Mouse (Mus musculus): Measurements from ENCODE around the gene Gse1.

Gse1 gene

DNA sequence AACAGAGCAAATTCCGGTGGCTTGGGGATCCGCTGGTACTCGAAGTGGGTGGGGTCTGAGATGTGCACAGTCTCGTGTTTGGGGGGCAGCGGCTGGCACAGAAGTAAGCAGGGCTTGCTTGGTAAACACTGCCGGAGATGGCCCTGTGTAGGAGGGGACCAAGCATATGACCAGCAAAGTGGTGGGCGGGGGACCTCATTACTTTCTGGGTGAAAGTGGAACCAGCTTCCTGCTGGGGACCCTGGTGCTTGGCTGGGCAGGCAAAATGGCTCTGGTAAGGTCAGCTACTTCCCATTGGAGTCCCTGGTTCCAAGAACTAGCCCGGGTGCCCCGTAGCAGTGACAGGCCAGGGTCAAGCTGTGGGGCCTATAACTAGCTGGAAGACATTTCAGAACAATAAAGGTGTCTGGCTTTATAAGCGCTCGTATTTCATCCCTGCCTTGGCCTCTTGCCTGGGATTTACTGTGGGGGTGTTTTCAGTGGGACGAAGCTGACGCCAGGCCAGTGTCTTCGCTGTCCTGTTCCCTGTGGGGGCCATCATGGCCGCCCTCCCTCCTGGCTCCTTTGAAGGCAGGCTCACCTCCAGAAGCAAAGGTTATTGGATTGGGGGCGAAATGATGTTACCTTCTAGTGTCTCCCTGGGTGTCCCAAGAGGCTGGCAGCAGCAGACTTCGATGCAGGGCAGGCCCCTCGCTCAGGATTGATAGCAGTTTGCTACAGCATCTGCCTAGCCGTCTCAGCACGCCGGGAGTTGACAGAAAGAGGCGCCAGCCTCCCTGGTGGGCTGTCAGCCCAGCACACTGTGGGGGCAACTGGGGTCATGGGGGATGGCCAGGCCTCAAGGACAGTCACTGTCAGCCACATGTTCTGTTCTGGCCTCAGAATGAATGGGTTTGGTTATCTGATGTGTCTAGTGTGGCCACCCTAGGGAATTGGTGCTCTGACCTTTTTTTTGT lies 148.9 kb downstream of the Gse1 start:
- DNase-seq (ENCODE audit: low read depth): no peak

DNA sequence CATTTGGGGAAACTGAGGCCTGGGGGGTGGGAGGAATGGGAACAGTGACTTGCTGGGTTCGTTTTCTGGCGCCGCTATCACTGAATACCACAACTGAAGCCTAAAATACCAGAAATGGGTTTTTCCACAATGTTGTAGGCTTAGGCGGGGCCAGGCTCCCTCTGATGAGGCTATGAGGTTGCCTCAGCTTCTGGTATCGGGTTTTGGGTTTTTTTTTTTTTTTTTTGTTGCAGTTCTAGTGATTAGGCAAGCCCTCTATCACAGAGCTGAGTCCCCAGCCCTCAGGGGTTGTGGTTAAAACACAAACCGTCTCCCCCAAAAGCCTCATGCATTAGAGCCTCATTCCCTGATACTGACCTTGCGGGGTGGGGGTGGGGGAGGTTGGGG lies 149.5 kb downstream of the Gse1 start:
- DNase-seq (ENCODE audit: low read depth): no peak

DNA sequence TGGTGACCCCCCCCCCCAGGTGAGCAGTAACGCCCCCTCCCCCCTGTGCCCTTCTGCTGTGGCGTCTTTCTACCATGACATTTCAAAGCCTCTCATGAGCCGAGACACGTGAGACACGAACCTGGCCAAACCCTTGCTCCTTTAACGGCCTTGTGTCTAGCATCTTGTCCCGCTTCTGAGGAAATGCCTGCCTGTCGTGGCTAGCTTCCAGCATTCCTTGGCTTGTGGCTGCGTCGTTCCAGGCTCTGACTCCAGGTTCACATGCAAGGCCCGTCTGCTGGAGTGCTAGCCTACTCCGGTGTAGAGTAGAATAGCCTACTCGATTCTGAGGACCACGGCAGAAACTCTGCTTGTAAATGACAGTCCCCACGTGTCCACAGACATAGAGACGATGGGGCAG lies 150.1 kb downstream of the Gse1 start:
- peak; percentile 96 for DNase-seq (ENCODE audit: low read depth)

DNA sequence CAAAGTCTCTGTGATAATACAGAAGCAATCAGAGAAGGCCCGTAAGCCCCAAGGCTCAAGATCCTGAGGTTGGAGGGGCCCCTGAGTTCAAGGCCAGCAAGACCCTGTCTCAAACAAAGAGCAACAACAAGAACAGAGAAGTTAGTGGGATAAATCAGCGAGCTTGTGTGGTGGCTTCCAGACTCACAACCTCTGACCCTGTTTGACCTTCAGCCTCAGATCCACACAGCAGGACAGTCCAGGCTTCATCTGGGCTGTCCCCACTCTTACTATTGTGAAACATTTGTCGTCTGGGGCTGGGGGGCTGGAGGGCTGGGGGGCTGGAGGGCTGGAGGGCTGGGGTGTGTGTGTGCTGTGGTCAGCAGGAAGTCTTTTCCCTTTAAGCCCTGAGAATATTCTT lies 150.8 kb downstream of the Gse1 start:
- no peak for DNase-seq (ENCODE audit: low read depth)

DNA sequence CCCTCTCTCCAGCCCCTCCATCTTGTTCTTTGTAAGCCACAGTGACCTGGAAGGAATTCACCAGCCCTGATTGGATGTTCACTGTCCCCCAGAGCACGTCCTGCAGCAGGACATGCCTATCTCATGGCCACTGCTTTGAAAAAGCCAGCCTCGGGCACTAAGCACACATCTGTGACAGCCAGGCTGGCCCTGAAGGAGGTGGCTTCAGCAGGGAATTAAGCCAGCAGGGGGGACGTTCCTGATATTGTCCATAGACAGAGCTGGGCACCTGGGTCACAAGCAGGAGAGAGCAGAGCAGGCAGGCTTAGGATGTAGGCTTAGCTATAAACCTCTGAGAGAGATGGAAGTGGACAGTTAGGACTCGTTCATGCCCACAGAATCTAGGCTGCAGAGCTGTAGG lies 153.6 kb downstream of the Gse1 start:
- DNase-seq (ENCODE audit: low read depth): no peak

DNA sequence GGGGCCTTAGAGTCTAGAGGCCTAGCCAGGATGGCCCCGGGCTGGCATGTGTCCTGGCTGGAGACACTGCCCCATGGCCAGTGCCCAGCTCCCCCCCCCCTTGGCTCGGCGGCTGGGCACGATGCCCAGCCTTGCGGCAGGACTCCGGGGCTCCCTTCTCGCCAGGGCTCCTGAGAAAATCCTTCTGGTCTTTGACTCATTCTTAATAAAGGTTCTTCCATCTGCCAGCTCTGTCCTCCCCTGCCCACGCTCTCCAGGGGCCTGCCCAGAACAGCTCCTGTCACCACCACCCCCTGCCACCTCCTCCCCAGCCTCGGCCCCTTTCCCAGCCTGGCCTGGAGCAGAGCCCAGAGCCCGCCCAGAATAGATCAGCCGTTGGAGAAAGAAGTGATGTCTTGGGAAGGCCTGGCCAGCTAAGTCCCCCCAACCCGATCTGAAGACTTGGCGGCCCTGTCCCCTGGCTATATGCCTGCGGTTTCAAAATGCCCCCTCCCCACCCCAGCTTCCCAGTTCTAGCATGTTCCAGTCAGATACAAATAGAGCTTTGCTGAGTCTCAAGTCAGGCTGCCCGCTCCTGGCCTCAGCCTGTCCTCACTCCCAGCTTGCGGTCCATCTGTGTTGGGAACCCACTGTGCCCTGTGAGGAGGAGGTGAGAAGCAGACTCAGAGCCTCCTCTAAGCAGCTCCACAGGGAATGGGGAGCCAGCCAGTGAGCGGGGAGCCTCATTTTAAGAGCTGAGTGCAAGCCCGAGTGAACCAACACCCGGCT lies 154.4 kb downstream of the Gse1 start:
- peak; percentile 96 for DNase-seq (ENCODE audit: low read depth)

DNA sequence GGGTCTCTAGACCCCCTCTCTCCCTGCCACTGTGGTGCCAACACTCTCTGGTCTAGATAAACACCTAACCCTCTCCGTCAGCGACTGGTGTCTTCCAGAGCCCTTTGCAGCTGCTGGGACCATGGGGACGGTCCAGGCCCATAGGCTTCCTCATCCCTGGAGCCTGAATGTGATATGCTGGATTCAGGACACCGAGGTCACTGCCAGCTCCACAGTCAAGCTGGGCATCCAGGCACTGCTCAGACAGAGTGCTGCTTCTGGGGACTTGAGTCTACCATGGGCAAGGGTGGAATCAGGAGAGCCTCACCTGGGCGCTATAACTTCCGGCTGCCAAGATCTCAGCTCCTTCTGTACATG lies 154.9 kb downstream of the Gse1 start:
- no peak for DNase-seq (ENCODE audit: low read depth)

DNA sequence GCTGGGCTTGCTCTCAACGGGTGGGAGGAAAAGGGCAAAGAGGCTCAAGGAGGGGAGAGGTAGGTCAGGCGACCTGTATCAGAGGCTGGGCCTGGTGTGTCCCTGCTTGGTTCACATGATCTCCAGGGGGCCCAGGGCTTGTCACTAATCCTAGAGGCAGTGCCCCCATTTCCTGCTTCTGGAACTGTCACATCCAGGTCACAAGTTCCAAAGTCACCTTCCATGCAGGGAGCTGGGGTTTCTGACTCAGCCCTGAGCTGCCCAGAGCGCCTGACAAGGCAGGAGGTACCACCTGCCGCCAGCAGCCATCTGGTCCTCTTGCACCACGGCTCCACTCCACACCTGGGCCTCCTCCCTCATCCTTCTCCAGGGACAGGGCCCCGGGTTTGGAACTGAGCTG lies 155.5 kb downstream of the Gse1 start:
- no peak for DNase-seq (ENCODE audit: low read depth)

DNA sequence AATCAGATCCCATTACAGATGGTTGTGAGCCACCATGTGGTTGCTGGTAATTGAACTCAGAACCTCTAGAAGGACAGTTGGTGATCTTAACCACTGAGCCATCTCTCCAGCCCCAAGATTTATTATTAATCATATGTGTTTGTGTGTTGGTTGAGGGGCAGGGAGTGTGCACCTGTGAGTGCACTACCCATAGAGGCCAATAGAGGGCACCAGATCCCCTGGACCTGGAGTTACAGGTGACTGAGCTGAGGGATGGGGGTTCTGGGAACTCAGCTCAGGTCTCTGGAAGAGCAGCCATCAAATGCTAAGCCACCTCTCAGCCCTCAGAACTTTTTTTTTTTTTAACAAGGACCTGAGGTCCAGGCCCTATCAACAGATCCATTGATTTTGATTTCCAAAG lies 156.5 kb downstream of the Gse1 start:
- DNase-seq (ENCODE audit: low read depth): no peak

DNA sequence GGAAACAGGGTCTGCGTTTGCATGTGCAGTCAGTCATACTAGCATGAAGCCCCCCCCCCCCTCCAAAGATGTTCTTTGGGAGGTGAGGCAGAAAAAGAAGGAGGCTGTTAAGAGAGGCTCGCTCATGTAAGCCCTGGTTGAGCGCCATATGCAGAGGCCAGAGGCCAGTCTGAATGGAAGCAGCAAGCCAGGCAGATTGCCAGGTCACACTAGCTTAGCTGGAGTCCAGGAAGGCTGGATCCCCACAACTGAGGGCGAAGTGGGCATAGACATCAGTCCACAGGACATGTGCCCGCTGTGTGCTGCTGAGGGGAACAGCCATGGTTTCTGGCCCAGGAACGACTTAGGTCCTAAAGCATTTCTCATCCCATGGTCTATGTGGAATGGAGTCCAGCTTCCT lies 160.0 kb downstream of the Gse1 start:
- no peak for DNase-seq (ENCODE audit: low read depth)

DNA sequence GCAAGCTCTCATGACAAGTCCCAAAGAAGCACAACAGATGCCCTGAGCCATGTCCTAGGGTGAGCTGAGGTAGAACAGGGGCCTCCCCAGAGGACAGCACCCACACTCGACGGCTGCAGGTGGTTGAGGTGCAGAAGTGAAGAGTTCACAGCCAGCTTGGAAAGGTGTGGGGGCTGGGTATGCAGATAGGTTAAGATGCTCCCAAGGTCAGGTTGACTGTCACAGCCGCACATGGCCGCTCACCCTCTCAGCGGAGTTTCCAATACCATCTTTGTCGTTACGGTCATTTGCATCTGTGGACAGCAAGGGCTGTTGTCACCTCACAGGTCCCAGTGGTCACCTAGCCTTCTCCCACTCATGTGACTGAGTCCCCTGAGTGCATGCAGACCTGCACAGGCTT lies 162.3 kb downstream of the Gse1 start:
- no peak for DNase-seq (ENCODE audit: low read depth)

DNA sequence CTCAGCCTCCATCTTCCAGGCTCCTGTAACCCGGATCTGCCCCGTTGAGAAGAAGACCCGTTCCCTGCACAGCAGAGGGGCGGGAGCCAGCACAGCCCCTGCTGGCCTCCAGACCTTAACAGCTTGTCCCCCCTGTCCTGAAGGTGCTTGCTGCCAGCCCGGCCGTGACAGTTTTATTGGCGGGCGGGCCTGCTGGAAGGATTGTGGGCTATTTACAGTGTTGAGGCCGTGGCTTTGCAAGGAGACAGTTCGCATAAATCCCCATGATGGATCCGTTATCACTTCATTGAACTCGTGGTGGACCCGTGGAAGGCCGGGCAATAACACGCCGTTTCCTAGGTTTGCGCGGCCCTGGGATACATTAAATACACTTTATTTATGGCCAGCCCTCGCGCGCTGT lies 163.6 kb downstream of the Gse1 start:
- DNase-seq (ENCODE audit: low read depth): no peak

DNA sequence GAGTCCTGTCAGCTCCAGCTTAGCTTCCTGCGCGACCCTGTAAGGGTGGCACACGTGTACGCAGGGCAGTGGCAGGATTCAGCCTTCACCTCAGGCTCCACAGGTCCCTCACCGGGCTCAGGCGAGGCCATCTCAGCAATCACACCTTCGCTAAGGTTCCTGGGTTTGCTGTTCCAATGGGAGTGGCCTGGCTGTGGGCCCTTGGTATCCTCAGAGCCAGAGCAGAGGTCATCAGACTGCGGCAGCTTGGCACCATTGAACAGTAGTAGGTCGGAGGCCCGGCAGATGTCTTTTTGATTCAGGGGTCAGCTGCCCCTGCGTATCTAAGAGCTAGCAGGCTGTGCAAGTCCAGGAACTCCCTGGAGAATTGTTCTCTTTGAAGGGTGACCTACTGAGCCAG lies 164.8 kb downstream of the Gse1 start:
- DNase-seq (ENCODE audit: low read depth): no peak

DNA sequence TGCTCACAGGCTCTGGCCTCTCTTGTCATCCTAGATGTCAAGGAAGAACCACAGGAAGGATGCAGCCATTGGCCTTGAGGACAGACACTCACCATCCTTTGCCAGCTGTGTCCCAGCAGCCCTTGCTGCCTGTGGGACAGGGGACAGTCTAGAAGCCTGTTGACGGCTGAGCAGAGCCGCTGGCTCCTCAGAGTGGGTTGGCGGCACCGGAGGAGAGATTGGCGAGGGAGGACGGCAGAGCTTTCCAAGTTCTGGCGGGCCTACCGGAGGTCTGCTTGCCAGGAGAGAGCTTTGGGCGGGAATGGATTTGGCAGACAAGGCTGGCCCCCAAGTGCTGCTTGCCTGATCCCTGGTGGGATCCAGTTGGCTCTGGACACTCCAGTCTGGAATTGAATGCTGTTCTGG lies 165.6 kb downstream of the Gse1 start:
- DNase-seq (ENCODE audit: low read depth): no peak

DNA sequence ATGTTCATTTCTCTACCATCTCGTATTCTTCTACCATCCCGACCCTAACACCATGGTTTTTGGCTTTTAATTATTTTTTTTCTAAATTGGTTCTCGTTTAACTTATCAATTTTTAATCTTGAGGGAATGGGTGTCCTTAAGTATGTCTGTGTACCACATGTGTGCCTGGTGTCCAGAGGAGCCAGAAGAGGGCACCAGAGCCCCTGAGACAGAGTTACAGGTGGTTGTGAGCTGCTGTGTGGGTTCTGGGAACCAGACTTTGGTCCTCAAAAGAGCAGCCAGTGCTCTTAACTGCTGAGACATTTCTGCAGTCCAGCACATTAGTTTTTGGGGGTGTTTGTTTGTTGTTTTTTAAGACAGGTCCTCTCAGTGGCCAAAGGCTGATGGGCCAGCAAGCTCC lies 167.6 kb downstream of the Gse1 start:
- no peak for DNase-seq (ENCODE audit: low read depth)

DNA sequence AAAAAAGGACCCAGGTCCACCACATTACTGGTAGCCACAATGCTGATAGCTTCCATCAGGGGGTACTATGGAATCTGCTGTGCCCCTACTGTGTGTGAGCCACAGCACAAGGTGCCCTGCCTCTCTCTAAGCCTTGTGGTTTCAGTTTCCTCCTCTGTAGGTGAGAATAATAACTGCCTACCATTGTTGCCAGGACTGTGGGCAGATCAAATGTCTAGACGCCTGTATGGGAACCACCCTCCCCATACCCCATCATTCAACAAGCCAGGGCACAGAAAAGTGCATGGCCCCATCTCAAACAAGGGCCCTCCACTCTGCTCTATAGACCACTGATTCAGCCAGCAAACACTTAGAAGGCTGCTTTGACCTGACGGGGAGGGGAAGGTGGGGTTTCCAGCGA lies 168.5 kb downstream of the Gse1 start:
- no peak for DNase-seq (ENCODE audit: low read depth)

DNA sequence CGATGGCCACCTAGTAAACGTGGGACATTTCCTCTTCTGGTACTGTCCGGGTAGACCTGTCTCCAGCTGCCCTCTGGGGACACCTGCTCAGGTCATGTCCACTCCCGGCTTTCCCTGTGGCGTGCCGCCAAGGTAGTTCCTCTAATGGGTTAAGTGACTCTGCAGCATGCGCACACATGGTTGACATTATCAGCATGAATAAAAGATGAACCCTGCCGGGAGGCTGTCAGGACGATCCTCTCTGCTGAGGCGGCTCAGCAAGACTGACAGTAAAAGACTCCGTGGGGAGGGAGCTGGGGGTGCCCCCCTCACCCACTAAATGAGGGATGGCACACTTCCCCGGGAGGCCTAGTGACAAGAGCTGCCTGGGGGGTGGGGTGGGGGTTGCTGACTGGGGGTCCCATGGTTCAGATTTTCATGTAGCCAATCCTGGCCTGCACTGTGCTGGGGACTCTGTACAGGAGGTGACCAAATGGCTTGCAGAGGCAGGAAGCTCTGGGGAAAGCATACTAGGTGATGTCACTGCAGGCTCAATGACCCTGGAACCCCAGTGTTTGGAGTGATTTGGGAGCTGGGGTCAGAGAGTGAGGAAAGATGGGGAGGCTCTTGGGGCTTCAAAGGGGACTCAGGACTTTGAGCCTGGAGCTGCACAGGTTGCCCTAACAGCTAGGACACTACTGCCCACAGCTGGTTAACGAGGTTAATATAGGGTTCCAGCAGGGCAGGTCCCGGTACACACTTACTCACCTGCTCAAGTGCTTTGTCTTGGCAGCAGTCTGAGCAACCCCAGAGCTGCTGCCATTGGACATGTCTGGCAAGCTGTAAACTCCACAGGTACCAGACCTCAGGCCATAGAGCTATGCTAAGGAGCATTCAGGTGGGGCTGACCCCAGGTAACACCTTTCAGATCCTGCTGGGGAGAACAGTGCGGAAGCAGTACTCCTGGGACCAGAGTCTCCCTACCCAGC lies 169.5 kb downstream of the Gse1 start:
- no peak for DNase-seq (ENCODE audit: low read depth)

DNA sequence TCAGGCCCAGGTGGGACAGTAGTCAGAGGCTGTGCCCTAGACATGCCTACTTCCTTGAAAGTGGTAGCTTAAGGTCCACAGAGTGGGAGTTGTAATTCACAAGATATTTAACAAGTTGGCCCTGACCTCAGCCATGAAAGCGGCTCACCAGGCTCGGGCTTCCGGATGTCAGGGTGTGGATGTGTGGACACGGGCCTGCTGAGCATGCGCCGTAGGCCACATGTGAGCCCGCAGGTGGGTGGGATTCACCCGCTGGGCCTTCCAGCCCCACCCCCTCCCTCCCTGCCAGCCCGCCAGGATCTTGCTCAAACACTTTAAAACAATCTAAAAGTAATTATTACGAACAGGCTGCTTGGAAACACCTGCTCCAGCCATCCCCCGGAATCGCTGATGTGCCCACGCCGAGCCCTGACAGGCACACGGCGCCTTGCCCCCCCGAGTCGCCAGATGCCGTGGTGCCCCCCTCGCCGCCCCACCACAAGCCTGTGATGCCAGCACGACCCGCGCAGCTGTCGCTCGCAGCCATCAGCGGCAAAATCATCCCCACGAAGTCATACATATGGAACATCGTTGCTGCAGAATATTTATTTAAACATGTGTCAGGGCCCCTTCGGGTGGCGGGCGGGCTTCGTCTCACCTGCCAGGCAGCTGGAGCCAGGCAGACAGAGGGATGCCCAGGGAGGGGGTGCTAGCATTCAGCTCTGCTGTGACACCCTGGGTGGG lies 171.1 kb downstream of the Gse1 start:
- no peak for DNase-seq (ENCODE audit: low read depth)

DNA sequence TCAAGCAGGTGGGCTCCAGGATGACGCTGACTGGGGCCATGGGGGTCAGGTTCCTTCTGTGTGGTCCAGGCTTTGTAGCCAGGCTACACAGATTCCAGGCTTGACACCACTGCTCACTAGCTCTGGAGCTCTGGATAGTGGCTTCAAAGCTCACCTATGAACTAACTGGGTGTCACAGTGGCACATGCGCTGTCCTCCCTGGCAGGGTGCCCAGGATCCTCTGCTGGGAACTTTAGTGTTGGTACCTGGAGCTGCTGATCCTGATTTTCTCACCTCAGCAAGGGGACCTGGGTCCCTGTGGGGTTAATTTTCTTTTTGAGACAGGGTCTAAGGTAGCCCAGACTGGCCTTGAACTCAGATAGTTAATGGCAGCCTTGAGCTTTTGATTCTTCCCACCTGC lies 173.0 kb downstream of the Gse1 start:
- no peak for DNase-seq (ENCODE audit: low read depth)

DNA sequence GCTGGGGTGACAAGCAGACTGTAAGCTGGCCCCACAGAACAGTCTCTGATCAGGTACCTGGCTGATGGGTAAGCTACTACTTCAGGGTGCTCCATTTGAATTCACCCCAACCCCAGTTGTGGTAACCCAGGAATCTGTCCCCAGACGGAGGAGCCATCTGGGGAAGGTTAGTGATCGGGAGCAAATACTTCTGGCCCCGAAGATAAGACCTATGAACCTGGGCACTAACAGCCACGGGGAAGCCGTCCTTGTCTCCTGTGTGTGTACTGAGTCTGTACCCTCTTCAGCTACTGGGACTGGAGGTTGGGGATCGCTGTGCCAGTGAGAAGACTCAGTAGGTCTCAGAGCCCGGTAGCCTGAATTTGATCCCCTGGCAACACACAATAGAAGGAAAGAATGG lies 173.5 kb downstream of the Gse1 start:
- DNase-seq (ENCODE audit: low read depth): no peak

DNA sequence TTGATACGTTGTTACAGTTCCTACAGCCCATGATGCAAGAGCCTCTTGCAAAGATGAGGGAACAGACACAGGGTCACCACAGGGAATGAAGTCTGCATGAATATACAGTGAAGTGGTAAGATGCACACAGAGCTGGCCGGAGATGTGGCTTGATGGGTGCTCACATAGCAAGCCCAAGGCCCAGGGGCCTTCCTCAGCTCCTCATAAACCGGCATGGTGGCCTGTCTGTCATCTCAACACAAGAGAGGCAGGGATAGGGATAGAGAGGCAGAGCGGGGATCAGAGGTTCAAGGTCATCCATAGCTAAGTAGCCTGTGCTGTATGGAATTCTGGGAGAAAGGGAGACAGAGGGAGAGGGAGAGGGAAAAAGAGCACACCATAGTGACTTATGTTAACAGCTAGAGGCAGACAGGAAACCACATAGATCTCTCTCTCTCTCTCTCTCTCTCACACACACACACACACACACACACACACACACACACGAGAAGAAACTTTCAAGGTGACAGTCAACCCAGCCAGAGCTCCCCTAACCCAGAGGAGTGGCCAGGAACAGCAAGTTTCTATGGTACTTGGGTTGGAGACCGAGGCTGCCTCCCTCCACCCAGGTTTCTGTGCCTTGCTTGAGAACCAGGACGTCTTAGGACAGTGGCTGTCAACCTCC lies 175.5 kb downstream of the Gse1 start:
- no peak for DNase-seq (ENCODE audit: low read depth)

Data from fibroblast of lung, adult 2 months (primary cell).